Mouse (Mus musculus) granulocyte monocyte progenitor cell, adult 5-6 weeks (primary cell): Measurements from ENCODE around the gene Chn2. TPM values are rescaled to one million over a fixed set of nuclear protein-coding genes. Genes with fewer than 3 reads are reported as not detected.

Experiments
- ATAC-seq: replicated peaks from 2 replicates; pipeline ENCODE4 v1.8.0; 2016; ENCODE audit warnings: mild to moderate bottlenecking, moderate TSS enrichment, inconsistent platforms; ENCODE audit not compliant: poor library complexity, severe bottlenecking
- total RNA-seq, 2 experiments: library from RNA; stranded (forward) in 1 of 2; stranded (reverse) in 1 of 2; fragments of 200-712, 200-1000 nt in 1 of 2; fragments of >200 nt in 1 of 2; fragmentation: Nextera tagmentation in 1 of 2; gene quantifications; 2 replicates each; pipeline ENCODE4 v1.2.3; 2014 to 2017

Gene Chn2
- total RNA-seq, 2 experiments from 2014 or later, result 11.2 to 13.6 TPM

DNA sequence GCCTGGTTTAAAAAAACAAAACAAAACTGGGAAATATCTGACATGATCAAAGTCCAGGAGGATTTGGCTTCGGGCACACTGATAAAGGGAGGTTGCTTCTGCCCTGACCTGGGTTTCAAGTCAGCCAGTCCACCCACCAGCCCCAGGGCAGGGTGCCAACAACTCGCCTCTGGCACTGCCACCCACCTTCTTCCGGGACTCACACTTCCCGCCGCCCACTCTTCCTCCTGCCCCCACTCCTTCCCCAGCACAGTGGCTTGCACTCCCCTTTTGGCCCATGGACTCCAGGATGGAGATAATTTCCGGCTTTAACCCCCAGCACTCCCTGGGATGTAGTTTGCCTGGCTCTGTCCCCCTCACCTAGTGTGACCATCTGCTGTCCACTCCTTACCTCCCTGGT, 31.4 kb downstream of the Chn2 start:
- peak; percentile 53 for ATAC-seq

- no peak for ATAC-seq
Measured at GRCm38 (mm10) chr6:54071478-54071877, 32.1 kb downstream of the Chn2 start.

DNA sequence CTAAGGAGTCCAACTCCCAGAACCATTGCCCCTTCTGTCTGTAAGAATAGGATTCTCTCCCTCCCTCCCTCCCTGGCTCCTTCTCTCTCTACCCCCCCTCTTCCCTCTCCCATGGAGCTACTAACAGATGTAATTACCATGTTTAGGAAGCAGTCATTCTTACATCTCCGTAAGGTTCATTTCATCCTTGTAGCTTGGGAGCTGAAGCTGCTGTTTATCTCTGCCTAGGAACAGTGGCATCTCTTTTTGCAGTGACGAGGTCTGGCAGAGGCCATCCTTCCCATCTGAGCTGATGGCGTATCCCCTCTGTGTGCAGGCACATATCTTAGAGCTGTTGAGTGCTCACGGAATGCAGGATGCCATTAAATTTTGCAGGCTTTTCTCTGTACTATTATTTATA, 35.1 kb downstream of the Chn2 start:
- no peak for ATAC-seq

GRCm38 (mm10) chr6:54075419-54075818, 36.1 kb downstream of the Chn2 start:
- ATAC-seq, result peak; percentile 28; the same call in 1 of the 2 replicates

DNA sequence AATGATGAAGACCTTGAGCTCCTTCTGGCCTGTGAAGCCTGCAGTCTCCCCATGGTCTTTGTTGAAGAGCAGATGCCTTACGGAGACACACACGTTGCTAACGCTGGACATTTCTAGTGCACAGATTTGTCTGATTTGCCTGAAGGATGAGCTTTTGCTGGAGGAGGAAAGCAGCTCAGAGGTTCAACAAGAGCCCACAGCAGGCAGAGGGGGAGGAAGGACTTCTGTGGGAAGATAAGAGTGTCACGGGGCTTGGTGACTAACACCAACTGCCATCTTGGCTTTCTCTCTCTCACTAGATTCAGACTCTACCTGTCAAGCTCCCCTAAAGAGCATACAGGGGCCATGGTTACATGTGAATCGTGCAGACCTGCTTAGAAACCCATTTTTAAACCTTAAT, 37.3 kb downstream of the Chn2 start:
- ATAC-seq, result no peak

DNA sequence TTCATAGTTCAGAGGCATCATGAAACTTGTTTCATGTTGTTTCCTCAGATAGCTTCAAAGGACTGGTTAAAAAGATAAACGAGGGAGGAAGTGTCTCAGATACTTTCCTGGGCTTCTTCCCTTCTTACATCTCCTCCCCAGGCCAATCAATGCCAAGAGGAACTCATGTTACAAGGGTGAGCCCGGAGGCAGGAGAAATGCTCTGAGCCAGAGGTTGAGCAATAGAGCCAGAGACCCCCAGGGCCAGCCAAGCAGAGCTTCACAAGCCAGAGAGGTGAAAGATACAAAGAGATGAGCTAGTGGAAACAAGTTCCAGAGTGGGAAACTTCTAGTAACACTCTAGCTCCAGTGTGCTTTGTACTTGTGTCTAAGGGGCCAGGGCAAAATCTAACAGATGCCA, 38.9 kb downstream of the Chn2 start:
- ATAC-seq, result peak; percentile 59

GRCm38 (mm10) chr6:54079881-54080280, 40.5 kb downstream of the Chn2 start:
- no peak for ATAC-seq

- no peak for ATAC-seq
Measured at GRCm38 (mm10) chr6:54080518-54081285, 41.3 kb downstream of the Chn2 start.

DNA sequence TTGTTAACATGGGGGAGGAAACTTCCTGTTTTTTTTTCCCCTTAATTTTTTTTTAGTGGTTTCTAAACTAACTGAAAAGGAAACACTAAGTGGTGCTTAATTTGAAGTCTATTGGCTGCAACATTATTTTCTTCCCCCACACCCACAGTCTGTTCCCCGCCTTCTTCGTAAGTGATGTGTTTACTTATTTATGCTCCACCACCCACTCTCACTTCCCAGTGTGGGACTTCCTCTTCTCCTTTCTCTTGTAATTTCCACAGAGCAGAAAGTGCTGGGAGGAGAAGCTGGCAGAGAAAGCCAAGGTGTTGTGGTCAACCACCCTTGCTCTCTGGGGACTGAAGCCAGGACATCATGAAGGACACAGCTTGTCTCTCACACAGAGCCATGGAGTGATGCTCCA, 43.2 kb downstream of the Chn2 start:
- ATAC-seq, result peak; percentile 94

DNA sequence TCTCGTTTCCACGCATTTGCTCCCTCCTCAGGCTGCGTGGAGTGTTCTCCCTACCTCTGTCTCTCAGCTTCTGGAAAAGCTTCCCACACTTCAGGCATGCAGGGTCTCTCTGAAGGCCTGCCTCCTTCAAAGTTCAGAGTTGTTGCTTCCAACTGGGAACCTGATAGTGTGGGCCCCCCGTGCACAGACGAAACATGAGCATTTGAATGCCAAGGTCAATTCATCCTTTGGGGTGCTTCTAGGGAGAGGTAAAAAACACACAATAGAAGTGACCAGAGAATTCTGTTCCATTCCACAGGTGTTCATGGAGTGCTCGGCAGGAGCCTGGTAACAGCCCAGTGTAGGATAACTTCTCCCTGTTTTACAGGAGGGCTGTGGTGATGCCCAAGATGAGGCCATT, 44.7 kb downstream of the Chn2 start:
- no peak for ATAC-seq

DNA sequence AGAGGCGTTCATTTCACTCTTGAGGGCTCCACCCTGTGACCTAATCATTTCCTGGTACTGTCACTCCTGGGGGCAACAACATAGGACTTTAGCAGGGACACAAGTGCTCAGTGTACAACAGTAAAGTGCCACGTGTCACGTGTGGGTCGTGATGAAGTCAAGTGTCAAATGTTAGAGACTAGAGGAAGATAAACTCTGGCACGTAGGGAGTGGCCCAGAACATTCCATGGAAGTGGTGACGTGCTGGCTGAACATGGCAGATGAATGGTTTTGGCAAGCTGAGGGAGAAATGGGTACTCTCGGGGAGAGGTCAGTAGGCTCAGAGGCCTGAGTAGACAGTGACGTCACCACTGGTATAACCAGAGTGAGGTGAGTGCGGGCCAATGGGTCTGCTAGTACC, 45.7 kb downstream of the Chn2 start:
- no peak for ATAC-seq

GRCm38 (mm10) chr6:54088168-54088567, 48.8 kb downstream of the Chn2 start:
- ATAC-seq, result no peak

- no peak for ATAC-seq
Measured at GRCm38 (mm10) chr6:54090822-54091221, 51.5 kb downstream of the Chn2 start.

DNA sequence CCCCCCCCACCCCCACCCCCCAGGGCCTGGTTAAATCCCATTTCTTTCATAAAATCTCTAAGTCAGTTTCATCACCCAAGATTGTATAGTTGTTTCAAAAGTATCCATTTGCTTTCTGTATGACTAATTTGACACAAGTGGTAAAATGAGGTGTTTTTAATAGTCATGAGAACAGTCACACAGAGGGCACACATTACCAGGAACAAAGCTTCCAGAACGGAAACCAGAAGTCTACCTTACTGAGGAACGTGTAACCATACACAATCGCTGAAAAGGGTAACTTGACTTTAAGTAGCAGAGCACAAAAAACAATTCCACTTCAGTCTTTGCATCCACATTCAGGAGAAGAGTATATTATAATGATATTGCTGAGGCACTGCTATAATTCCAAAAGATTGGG, 53.6 kb downstream of the Chn2 start:
- ATAC-seq, result no peak

- ATAC-seq, result no peak
Measured at GRCm38 (mm10) chr6:54096147-54096761, 56.9 kb downstream of the Chn2 start.

GRCm38 (mm10) chr6:54096836-54097235, 57.5 kb downstream of the Chn2 start:
- ATAC-seq, result no peak

GRCm38 (mm10) chr6:54098339-54098738, 59.0 kb downstream of the Chn2 start:
- ATAC-seq, result no peak

DNA sequence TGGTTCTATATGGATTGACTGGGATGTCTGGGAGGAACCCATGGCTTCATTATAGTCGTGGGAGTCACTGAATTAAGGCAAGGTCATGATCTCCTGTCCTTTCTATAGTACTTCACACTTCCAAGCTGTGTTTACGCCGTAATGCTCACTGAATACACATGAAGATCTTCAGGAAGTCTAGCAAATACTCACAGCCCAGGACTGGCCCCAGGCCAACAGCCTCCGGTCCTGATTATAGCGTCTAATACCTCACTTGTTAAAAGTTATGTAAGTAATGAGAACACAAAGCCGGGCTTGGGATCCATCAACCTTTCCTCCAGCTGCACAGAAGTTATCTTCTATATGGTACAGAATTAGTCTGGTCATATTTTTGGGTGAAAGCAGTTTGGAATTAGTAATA, 60.3 kb downstream of the Chn2 start:
- no peak for ATAC-seq

GRCm38 (mm10) chr6:54102210-54102609, 62.9 kb downstream of the Chn2 start:
- ATAC-seq, result no peak

GRCm38 (mm10) chr6:54103276-54103975, 64.1 kb downstream of the Chn2 start:
- ATAC-seq, result no peak

GRCm38 (mm10) chr6:54111416-54111984, 72.1 kb downstream of the Chn2 start:
- ATAC-seq, result no peak
